Mouse (Mus musculus): ENCODE results near the gene Agbl3. TPM values are rescaled to one million over a fixed set of nuclear protein-coding genes. Genes with fewer than 3 reads are reported as not detected.

Gene Agbl3
- polyA plus RNA-seq, 1 experiment, result 4.7 TPM

DNA sequence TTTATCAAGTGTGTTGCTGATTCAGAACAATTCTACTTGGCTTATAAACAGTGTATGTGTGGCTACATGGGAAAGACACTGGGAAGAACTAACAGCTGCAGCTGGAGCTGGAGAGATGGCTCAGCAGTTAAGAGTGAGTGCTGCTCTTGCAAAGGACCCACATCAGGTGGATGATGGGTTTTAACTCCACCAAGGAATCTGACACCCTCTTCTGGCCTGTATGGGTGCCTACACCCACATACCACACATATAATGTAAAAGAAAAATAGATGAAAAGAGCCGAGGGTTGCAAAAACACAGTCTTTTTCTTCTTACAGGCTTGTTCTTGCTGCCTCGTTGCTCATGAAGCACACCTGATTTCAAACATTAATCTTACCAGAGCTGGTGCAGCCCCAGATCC, 125.9 kb downstream of the Agbl3 start:
- WGBS, result 65% methylated on average over 2 of the region's 2 CpGs
- DNase-seq, result no peak
- no peak overlapping the region for H3K27ac ChIP-seq (ENCODE audit: control insufficient read depth, insufficient read depth, low read length)
- no peak for TF ChIP-seq POLR2A (IDR thresholded peaks at IDR 0.05; ENCODE audit: control insufficient read depth, extremely low read depth, insufficient read depth, low read length, poor library complexity)
- TF ChIP-seq CTCF (IDR thresholded peaks at IDR 0.05; ENCODE audit: borderline replicate concordance, control insufficient read depth, extremely low read depth, insufficient read depth, low read length, poor library complexity), result no peak
- H3K27me3 ChIP-seq (ENCODE audit: control insufficient read depth, insufficient read depth, low read length), result no peaks in the 10 kb centered on the region
- peaks cover 12% of the 10 kb centered on the region for H3K4me1 ChIP-seq (replicated peaks; ENCODE audit: control insufficient read depth, insufficient read depth, low read length)
- peaks cover 49% of the 10 kb centered on the region for H3K36me3 ChIP-seq (ENCODE audit: control insufficient read depth, insufficient read depth, low read length)
- no peak overlapping the region for H3K4me3 ChIP-seq (ENCODE audit: control insufficient read depth, insufficient read depth, low read length)

- Histone ChIP-seq H3K27me3 (ENCODE audit: control insufficient read depth, insufficient read depth, low read length) (no peaks in the 10 kb centered on the region), H3K4me3 (ENCODE audit: control insufficient read depth, insufficient read depth, low read length) (no peak overlapping the region), H3K36me3 (ENCODE audit: control insufficient read depth, insufficient read depth, low read length) (peaks cover 43% of the 10 kb centered on the region), H3K27ac (ENCODE audit: control insufficient read depth, insufficient read depth, low read length) (no peak overlapping the region), H3K4me1 (replicated peaks; ENCODE audit: control insufficient read depth, insufficient read depth, low read length) (peaks cover 12% of the 10 kb centered on the region)
- WGBS, result 96% methylated on average over 4 of the region's 4 CpGs
- no peak for TF ChIP-seq POLR2A (IDR thresholded peaks at IDR 0.05; ENCODE audit: control insufficient read depth, extremely low read depth, insufficient read depth, low read length, poor library complexity)
- no peak for TF ChIP-seq CTCF (IDR thresholded peaks at IDR 0.05; ENCODE audit: borderline replicate concordance, control insufficient read depth, extremely low read depth, insufficient read depth, low read length, poor library complexity)
- DNase-seq, result no peak
Observed at GRCm38 (mm10) chr6:34906661-34907060, 126.4 kb downstream of the Agbl3 start.

DNA sequence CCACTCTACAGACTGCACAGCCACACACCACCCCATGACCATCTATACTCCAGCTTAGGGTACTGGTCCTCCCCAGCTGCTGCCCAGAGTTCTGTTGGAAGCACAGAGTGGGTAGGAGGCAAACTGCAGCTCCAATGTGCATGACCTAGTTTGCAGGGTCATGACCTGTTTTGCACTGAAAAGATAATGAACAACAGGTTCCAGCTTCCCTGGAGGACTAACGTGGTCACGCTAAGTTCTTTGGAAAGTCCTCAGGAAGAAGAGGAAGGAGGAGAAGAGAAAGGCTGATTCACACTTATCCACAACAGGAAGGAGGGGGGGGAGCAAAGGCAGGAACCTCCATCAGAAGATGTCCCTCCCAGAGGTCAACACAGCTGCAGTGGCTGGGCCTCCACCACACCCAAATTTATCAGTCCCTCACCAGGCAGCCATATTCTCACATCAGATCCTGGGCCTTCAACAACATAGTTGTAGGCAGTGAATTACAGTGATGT, 126.9 kb downstream of the Agbl3 start:
- H3K27ac ChIP-seq (ENCODE audit: control insufficient read depth, insufficient read depth, low read length), result no peak overlapping the region
- DNase-seq, result no peak
- no peaks in the 10 kb centered on the region for H3K27me3 ChIP-seq (ENCODE audit: control insufficient read depth, insufficient read depth, low read length)
- H3K4me3 ChIP-seq (ENCODE audit: control insufficient read depth, insufficient read depth, low read length), result no peak overlapping the region
- 84% methylated on average over 2 of the region's 2 CpGs for WGBS
- TF ChIP-seq CTCF (IDR thresholded peaks at IDR 0.05; ENCODE audit: borderline replicate concordance, control insufficient read depth, extremely low read depth, insufficient read depth, low read length, poor library complexity) (no peak), POLR2A (IDR thresholded peaks at IDR 0.05; ENCODE audit: control insufficient read depth, extremely low read depth, insufficient read depth, low read length, poor library complexity) (no peak)
- peaks cover 8% of the 10 kb centered on the region for H3K4me1 ChIP-seq (replicated peaks; ENCODE audit: control insufficient read depth, insufficient read depth, low read length)
- H3K36me3 ChIP-seq (ENCODE audit: control insufficient read depth, insufficient read depth, low read length), result peaks cover 39% of the 10 kb centered on the region

GRCm38 (mm10) chr6:34907696-34908260, 127.5 kb downstream of the Agbl3 start:
- peaks cover 35% of the 10 kb centered on the region for H3K36me3 ChIP-seq (ENCODE audit: control insufficient read depth, insufficient read depth, low read length)
- no peak overlapping the region for H3K27ac ChIP-seq (ENCODE audit: control insufficient read depth, insufficient read depth, low read length)
- TF ChIP-seq CTCF (IDR thresholded peaks at IDR 0.05; ENCODE audit: borderline replicate concordance, control insufficient read depth, extremely low read depth, insufficient read depth, low read length, poor library complexity) (no peak), POLR2A (IDR thresholded peaks at IDR 0.05; ENCODE audit: control insufficient read depth, extremely low read depth, insufficient read depth, low read length, poor library complexity) (no peak)
- no peaks in the 10 kb centered on the region for H3K27me3 ChIP-seq (ENCODE audit: control insufficient read depth, insufficient read depth, low read length)
- H3K4me1 ChIP-seq (replicated peaks; ENCODE audit: control insufficient read depth, insufficient read depth, low read length), result peaks cover 6% of the 10 kb centered on the region
- DNase-seq, result no peak
- no peak overlapping the region for H3K4me3 ChIP-seq (ENCODE audit: control insufficient read depth, insufficient read depth, low read length)
- WGBS, result 94% methylated on average over 18 of the region's 18 CpGs

Other genes with a start within 250 kb of the Agbl3 start
- gene Cald1, start 181.9 kb upstream of the Agbl3 start, polyA plus RNA-seq (2012; rRNA removed), result 3.4 and 4.4 TPM in 2 replicates
- 15.7 and 22.3 TPM in 2 replicates for gene Tmem140, start 82.7 kb downstream of the Agbl3 start, polyA plus RNA-seq (2012; rRNA removed)
- gene Cyren, start 97.6 kb downstream of the Agbl3 start, polyA plus RNA-seq (2012; rRNA removed), result 17.0 and 20.1 TPM in 2 replicates
- gene Wdr91, start 130.4 kb downstream of the Agbl3 start, polyA plus RNA-seq (2012; rRNA removed), result 58.4 and 60.2 TPM in 2 replicates
- gene Stra8, start 139.7 kb downstream of the Agbl3 start, polyA plus RNA-seq (2012; rRNA removed), result 0.10 and 0.40 TPM in 2 replicates
- gene Slc23a4, start 208.0 kb downstream of the Agbl3 start, polyA plus RNA-seq (2012; rRNA removed), result 8.1 and 11.1 TPM in 2 replicates

All from thymus, adult 2 months (tissue).